Mouse (Mus musculus): ENCODE results near the gene Tdrd3.

DNA sequence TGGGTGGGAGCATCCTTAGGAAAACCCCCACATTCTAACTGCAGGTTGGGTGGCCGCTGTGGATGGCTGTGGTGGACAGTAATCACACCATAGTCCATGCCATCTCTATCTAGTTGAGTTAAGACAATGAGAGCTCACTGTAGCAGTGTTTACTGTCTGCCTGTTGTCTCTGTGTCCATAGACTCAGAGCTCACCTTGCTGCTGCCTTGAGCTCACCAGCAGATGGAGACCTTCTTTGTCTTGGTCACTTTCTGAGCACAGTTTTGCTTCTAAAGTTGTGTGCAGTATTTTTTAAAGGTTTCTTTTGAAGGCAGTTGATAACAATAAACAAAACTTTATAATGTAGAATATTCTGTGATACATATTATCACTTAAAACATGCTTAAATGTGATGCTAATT lies 43.3 kb downstream of the Tdrd3 start:
- TF ChIP-seq POLR2A (IDR thresholded peaks at IDR 0.05; ENCODE audit: low read depth, low read length) (no peak), CTCF (conservative IDR thresholded peaks at IDR 0.05; ENCODE audit: insufficient read depth, insufficient read length, low read depth, low read length) (no peak)

Measured in kidney, adult 2 months (tissue).